Mouse (Mus musculus) left cerebral cortex, postnatal 14 days (tissue): ENCODE measurements around the gene Dhx35. TPM values are rescaled to one million over a fixed set of nuclear protein-coding genes. Genes with fewer than 3 reads are reported as not detected.
A peak's percentile ranks its signal among the peaks of the same experiment; 100 is the strongest.

Source experiments
- DNase-seq, 2 experiments: peaks; one replicate each; pipeline ENCODE4 v3.0.0; 2021 to 2022; ENCODE audit warnings: low spot score in 2 of 2, mixed read lengths in 1 of 2
- intact Hi-C: fragments of 180-260 bp; cut with DNase I; formaldehyde crosslinking; loops from one replicate; pipeline ENCODE4 v1.15.1; 2025
- total RNA-seq, 2 experiments: library from RNA; stranded (reverse); gene quantifications; 2 replicates each; pipeline ENCODE4 v1.2.3; 2021

Dhx35 gene
- total RNA-seq, 2 experiments from 2014 or later: 14.1 to 17.4 TPM

DNA sequence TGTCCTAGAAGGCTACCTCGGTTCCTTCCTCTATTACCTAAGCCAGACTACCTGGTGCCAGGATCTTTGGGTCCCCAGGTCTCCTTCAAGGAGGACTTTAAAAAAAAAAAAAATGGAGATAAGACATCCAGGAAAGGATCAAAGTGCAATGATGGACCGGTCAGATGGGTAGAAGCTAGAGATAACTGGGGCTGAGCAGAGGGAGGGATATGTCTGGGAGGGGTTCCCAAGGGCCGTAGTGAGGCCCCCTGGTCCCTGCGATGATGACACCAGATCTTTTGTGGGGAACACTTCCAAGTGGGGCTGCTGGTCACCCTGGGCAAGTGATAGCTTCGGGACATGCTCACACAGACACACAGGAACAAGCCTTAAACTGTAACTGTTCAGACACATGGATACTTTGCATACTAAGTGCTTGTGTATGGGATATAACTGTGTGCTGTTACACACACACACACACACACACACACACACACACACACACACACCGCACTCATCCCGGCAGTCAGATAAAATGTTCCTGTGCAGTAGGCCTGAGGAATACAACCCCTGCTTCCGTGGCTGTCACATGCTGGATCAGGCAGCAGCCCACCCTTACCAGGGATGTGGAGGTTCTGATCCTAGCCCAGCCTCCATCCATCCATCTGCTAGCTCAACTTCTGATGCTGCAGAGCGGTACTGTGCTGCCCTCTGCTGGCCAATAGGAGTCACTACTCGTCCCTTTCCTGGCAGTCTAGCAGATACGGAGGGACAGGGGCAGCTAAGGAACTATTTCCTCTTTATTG lies 68.9 kb downstream of the Dhx35 start:
- intact Hi-C loops: loop anchor here (5.0 kb wide), 3 partner anchors 96 to 316 kb away; partner anchors contain the start of gene Fam83d
- DNase-seq: peak; percentile 81 to 83

DNA sequence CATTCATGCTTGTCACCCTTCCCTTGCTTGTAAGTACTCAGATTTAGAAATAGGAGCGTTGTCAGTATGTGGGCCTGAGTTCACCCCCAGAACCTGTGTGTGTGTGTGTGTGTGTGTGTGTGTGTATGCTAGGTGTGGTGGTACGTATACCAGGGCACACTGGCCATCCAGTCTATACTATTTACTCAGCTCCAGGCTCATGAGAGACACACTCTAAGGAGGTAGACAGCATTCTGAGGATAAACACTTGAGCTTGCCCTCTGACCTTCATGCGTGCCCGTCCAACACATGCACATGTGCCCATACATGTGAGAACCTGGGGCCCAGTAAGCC lies 69.5 kb downstream of the Dhx35 start:
- no peak for DNase-seq
- intact Hi-C loops: loop anchor here (5.0 kb wide), 3 partner anchors 97 to 317 kb away; partner anchors contain the start of gene Fam83d

DNA sequence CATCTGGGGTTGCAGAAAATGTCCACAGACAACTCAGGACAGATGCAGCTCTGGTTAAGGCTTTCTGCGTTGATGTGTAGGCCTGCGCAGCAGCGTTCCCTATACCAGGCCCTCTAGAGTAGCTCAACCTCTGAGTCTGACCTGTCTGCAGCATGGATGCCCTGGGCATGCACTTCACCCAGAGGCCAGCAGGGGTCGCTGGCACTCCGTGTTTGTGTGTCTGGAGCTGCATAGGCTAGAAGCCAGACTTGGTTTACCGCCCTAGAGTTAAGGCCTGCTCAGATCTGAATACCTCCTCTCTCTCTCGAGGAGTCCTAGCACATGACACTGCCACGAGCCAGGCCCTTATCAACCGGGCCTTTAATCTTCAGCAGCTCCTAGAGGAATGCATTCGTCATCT lies 70.8 kb downstream of the Dhx35 start:
- intact Hi-C loops: loop anchor here (5.0 kb wide), 1 partner anchor 1727 kb away; no protein-coding TSS in a partner anchor
- peak; percentile 83 to 87 for DNase-seq

DNA sequence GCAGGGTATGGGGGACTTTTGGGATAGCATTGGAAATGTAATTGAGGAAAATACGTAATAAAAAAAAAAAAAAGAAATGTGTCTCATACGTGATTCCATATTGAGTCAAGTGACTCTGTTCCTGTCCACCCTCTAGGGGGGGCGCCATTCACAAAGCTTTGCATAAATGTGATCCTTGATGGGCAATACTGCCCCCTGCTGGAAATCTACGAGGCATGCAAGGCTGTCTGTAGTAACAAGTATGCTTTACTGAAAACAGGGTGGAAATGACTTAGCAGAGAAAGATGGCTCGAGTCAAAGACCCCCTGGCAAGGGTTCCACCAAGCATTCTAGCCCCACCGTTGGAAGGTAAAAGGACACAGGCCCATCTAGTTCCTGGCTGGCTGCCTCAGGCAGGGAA lies 92.0 kb downstream of the Dhx35 start:
- intact Hi-C loops: no loop called here
- peak in 1 of 2 experiments; percentile 39 for DNase-seq

DNA sequence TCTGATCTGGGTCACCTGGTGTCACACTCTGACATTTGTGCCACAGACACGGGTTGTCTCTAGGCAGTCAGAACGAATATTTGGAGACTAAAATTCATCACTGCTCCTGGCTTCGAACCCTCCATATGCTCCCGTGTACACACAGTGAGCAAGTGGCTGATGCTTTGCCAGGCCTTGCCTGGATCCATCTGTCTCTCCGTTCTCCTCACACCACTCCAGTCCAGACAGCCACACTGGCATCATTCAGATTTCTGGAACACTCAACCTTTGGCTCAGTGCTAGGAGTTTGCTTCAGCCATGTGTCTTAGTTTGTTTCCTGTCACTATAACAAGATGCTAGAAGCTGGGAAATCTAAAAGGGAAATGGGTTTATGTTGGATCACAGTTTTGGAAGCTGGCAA lies 93.9 kb downstream of the Dhx35 start:
- no peak for DNase-seq
- intact Hi-C loops: no loop called here

DNA sequence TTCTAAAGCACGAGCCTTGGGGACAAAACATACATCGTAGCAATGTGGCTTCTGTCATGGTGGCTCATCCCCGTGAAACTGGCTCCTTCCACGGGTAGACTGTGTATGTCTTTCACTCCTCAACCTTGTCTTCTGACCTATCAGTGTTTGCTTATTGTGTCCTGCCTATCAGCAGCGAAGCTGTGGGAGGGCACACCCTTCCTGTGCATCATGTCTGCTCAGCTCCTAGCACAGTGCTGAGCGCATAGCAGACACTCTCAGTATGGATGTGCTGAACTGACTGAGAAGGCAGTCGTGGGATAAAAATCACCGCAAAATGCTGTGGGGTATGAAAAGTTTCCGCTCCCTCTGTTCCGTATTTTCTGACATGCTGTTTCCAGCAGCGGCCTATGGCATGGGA lies 94.6 kb downstream of the Dhx35 start:
- DNase-seq: no peak
- intact Hi-C loops: no loop called here

DNA sequence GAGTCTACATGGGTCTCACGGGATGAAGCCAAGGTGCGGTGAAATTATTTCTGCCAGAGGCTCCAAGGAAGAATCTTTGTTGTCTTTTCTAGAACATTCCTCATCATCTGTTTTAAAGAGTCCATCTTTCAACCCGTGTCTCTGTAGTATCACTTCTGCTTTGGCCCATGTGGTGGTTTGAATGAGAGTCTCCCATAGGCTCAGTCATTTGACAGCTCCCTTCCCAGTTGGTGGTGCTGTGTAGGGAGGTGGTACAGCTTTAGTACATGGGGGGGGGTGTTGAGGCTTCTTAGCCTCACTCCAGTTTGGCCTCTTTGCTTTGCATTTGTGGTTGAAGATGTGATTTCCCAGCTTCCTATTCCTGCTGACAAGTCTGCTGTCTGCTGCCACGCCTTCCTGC lies 96.7 kb downstream of the Dhx35 start:
- intact Hi-C loops: no loop called here
- no peak for DNase-seq

DNA sequence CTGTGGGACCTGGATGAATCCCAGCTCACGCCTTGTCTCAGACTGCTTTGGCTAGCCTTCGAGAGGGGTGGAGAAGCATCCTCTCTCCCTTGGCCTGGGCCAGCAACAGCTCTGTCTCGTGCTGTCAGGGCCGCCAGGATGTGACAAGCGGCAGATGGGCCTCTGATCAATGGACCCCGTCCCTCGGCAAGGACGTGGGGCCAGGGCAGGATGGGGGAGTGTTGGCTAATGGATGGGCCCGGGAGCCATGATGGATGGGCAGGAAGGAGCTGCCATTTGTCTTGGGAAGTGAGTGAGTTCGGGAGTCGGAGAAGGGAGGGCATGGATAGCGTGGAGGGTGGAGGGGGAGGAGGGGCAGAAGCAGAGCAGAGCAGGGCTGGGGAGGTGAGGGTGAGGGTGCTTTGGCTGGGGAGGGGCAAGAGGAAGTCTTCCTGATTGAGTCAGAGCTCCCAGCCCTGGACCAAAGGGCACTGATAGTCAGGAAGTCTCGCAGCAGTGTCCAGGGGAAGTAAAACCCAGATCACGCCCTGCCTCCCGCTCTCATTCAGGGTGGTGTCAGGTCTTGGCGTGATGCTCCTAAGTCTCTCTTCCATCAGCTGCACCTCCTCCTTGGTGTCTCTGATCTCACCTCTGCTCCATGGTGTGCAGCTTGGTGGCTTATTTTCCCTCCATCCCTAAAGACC lies 98.7 kb downstream of the Dhx35 start:
- intact Hi-C loops: no loop called here

DNA sequence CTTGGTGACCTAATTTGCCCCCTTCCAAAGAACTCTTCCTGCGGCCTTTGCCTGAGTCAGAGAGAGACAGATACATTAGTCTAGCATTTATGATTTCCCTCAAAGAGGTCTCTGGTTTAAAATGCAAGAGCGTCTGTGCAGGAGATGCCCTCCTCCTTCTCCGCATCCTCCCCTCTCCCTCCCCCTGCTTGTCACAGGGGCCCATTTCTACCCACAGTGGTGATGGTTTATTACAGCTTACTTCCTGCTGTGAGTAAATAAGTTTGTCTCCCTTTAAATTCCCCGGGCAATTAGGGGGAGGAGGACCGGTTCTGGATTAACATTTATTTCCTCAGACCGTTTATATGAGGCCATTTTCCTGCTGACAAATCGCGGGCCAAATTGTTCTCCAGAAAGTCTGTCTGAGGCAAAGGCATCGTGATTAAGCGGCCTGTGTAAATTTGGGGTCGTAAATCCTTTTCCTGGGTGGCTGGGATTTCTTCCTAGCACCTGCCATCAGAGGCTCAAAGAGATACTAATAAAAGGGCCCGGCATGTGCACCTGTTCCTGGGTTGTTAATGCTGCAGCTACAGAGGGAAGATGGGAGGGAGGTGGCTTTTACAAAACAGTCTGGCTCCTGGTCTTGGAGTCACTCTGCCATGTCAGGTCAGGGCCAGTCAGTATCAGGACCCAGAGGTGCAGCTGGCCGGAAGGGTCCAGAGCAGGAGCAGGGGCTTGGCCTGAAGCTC lies 104.0 kb downstream of the Dhx35 start:
- intact Hi-C loops: no loop called here

More for the DNA sequence above, 98.7 kb downstream of the Dhx35 start:
- no peak for DNase-seq

More for the DNA sequence above, 104.0 kb downstream of the Dhx35 start:
- DNase-seq: no peak

Other genes with a start within 250 kb of the Dhx35 start
- 10 to 100 TPM; 89.6 to 100.0 TPM for gene Slc32a1, start 184.0 kb upstream of the Dhx35 start, total RNA-seq
- 10 to 100 TPM in 1 of 2 experiments, 1 to 10 TPM in 1; 9.1 to 10.1 TPM for gene Actr5, start 169.9 kb upstream of the Dhx35 start, total RNA-seq
- gene Ppp1r16b, start 129.4 kb upstream of the Dhx35 start, total RNA-seq: 10 to 100 TPM; 74.2 to 76.5 TPM
- gene Fam83d, start 26.7 kb upstream of the Dhx35 start, total RNA-seq: 1 to 10 TPM; 1.0 to 1.3 TPM